ENCODE assay signal across 8 mouse cellular contexts in the genomic region with DNA sequence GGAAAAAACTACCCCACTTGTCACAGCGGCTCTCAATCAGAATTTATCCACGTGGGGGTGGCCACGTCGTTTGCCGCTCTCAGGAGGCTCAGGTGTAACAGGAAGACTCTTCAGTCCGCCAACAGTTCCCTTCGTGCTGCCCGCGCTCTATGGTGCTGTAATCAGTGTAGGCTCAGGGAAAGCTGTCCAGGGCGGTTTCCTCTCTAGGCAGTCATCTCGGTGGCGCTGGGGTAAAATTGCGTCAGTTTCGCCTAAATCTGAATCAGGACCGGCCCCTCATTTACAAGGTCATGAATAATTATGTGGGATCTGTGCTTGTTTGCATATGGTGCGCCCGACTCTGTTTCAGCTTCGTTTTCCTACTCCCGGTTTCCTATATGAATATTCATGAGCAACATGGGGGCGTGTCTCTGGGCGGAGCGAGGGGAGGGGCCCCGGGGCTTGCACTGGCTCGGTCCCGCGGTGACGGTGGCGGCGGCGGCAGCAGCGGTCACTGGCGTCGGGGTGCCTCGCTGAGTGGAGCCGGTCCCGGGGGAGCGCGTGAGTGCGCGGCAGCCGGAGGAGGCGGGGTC. TPM values are rescaled to one million over a fixed set of nuclear protein-coding genes. Genes with fewer than 3 reads are reported as not detected.
DNase-seq lines count a peak whose midpoint lies in the region; ATAC-seq lines count a peak whose summit lies in the region.

A gene (plus strand): TSS at position 427 of the 572 bp plus-strand sequence.

- peak; percentile 91 for ATAC-seq in inflammation-experienced regulatory T-cells, adult 6 months
- ATAC-seq in megakaryocyte-erythroid progenitor cell, adult 5-6 weeks (replicated peaks; ENCODE audit: low FRiP score, low TSS enrichment, poor library complexity, severe bottlenecking), result peak; percentile 88

- intact Hi-C loops in gastrocnemius, postnatal 14 days (cut with DNase I; ENCODE audit: low total_unique reads), result no loop called here
- intact Hi-C loops in left cerebral cortex, postnatal 10 days (cut with DNase I), result loop anchor here (10.0 kb wide), 1 partner anchor 313 kb away; a partner anchor contains a TSS

- peak; percentile 99 to 100 for DNase-seq in adrenal gland, adult (ENCODE audit: inconsistent age in 2 of 2, low spot score in 1 of 2)
- peak; percentile 95 for DNase-seq in embryo, embryonic 10.5 days (ENCODE audit: low spot score)
- peak; percentile 97 for DNase-seq in gastrocnemius, postnatal 14 days
- peak; percentile 90 to 97 for DNase-seq in left cerebral cortex, postnatal 10 days (ENCODE audit: extremely low spot score in 1 of 2, low spot score in 2 of 2)
- DNase-seq in right cerebral cortex, postnatal 25 days, result peak; percentile 93
- peak; percentile 91 to 96 for DNase-seq in urinary bladder, postnatal 4 days (ENCODE audit: low spot score in 2 of 2)

RNA-seq across cellular contexts. Expression of the gene that starts here (rescaled TPM):
- 10 to 100 TPM; 47.3 to 48.5 TPM for total RNA-seq in gastrocnemius, postnatal 14 days (2021)
- polyA plus RNA-seq in inflammation-experienced regulatory T-cells, adult 6 months (2017; shearing (Covaris generic)), result 1 to 10 TPM; 4.9 to 6.6 (median 5.0) TPM
- 10 to 100 TPM; 77.8 to 88.7 TPM for total RNA-seq in left cerebral cortex, postnatal 10 days (2021)
- total RNA-seq in megakaryocyte-erythroid progenitor cell, adult 5-6 weeks (2014; fragmentation: Nextera tagmentation), result 0.20 and 1.2 TPM in 2 replicates
- 0.69 and 1.0 TPM in 2 replicates for total RNA-seq in megakaryocyte-erythroid progenitor cell, adult 5-6 weeks (2017)

Comparison
In these comparisons a context has a peak if more than half of its experiments do, and no peak if none do; other contexts are left out.
1. Peak in every context shown above with its lines: DNase-seq and ATAC-seq.
2. RNA of the gene that starts here (total RNA-seq): 77.8 to 88.7 TPM in left cerebral cortex, postnatal 10 days and 47.3 to 48.5 TPM in gastrocnemius, postnatal 14 days; 0.20 to 1.2 TPM in megakaryocyte-erythroid progenitor cell, adult 5-6 weeks; every median in the first group is over 10 times any median in the second.